Mouse (Mus musculus): ENCODE data around the gene Pcsk2. TPM values are rescaled to one million over a fixed set of nuclear protein-coding genes. Genes with fewer than 3 reads are reported as not detected.
A peak's percentile ranks its signal among the peaks of the same experiment; 100 is the strongest.

Pcsk2 gene
- polyA plus RNA-seq (2015; fragmentation: Nextera tagmentation; extraction: Ambion mirVana), result 0.92 and 1.1 TPM in 2 replicates

DNA sequence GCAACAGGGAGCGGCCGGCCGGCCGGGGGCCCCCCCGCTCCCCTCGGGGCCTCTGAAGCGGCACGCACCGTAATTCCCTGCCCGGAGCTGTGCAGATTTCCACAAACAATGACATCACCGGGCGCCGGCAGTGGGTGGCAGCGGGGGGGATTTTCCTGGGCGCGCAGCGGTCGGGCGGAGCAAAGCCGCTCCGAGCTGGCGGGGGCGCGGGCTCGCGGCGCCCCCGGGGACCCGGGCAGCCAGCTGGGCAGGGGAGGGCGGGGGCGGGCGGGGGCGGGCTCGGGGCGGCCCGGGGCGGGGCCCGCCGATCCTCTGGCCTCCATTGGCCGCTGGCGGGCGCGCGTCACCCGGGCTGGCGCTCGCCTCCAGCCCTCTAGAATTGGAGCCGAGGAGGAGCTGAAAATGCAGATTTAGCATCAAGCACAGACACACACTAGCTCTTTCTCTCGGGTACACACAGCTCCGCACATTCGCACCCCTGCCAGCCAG lies at the start of gene Pcsk2:
Pcsk2 (plus strand) TSS at position 399 of the 489 bp plus-strand sequence.
- Histone ChIP-seq H3K36me3 (ENCODE audit: insufficient read depth, low read length) (no peaks in the 10 kb centered on the region), H3K27me3 (ENCODE audit: insufficient read depth, low read length) (peaks cover 32% of the 10 kb centered on the region), H3K4me1 (replicated peaks; ENCODE audit: insufficient read depth, low read length) (0 out of 2 replicates have a peak, but pooled peaks cover 6% of the 10 kb centered on the region), H3K4me3 (replicated peaks; ENCODE audit: low read depth, low read length) (peak within 1 kb of the TSS; percentile 32), H3K4me2 (ENCODE audit: low read length) (peak within 1 kb of the TSS; percentile 67), H3K9me3 (replicated peaks; ENCODE audit: low read length) (no peaks in the 10 kb centered on the region; the same call in 1 of the 2 replicates), H3K27ac (no peak within 1 kb of the TSS), H3K9ac (ENCODE audit: low read depth, low read length) (no peak within 1 kb of the TSS)
- ATAC-seq (replicated peaks; ENCODE audit: low FRiP score, low read depth), result peak; percentile 79
- WGBS, result 0% methylated on average over 28 of the region's 51 CpGs
- DNase-seq (ENCODE audit: low spot score), result peak; percentile 6
- TF ChIP-seq CTCF (IDR thresholded peaks at IDR 0.05; ENCODE audit: low read depth), result no peak

DNA sequence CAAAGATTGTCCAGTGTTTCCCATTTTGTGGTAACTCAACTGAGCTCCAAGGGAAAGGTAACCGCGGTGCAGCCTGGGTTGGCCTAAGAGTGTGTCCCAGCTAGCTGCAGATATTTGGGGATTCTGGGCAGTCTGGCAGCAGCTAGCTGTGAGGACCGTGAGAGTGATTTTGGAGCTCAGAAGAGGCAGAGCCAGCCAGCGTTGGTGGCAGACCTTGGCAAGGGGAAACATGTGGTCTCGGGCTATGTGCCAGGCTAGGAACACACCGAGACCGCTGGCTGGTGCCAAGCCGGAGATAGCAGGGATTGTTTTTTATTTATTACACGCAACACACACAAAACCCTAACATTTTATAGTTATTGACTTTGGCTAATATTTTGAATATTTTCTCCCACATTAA lies 45.1 kb upstream of the Pcsk2 start:
- no peak for TF ChIP-seq CTCF (IDR thresholded peaks at IDR 0.05; ENCODE audit: low read depth)
- H3K4me3 ChIP-seq (replicated peaks; ENCODE audit: low read depth, low read length), result no peak overlapping the region
- H3K9ac ChIP-seq (ENCODE audit: low read depth, low read length), result no peak overlapping the region
- ATAC-seq (replicated peaks; ENCODE audit: low FRiP score, low read depth), result no peak
- H3K27ac ChIP-seq, result no peak overlapping the region
- no peak overlapping the region for H3K4me2 ChIP-seq (ENCODE audit: low read length)
- 91% methylated on average over 9 of the region's 9 CpGs for WGBS
- H3K36me3 ChIP-seq (ENCODE audit: insufficient read depth, low read length), result no peaks in the 10 kb centered on the region
- no peak for DNase-seq (ENCODE audit: low spot score)
- H3K27me3 ChIP-seq (ENCODE audit: insufficient read depth, low read length), result no peaks in the 10 kb centered on the region
- no peaks in the 10 kb centered on the region for H3K4me1 ChIP-seq (replicated peaks; ENCODE audit: insufficient read depth, low read length)
- no peaks in the 10 kb centered on the region for H3K9me3 ChIP-seq (replicated peaks; ENCODE audit: low read length)

DNA sequence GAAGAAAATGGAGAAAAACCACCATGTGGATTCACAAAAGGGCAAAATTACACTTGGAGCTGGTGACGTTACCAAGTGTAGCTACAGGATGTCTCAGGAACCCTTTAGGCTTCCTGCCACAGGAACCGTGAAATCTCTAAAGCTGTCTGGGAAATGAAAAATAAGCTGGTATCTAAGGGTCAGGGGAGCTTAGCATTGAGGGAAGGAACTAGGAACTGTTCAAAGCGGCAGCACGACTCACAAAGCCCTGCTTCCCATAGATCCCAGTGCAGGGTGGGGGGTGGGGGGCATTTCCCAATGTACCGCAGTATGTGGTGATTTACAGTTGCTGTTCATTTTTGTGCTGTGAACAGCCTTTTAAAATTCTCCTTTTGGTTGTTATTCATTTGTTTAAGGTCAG lies 44.2 kb upstream of the Pcsk2 start:
- Histone ChIP-seq H3K4me1 (replicated peaks; ENCODE audit: insufficient read depth, low read length) (no peaks in the 10 kb centered on the region), H3K36me3 (ENCODE audit: insufficient read depth, low read length) (no peaks in the 10 kb centered on the region), H3K27me3 (ENCODE audit: insufficient read depth, low read length) (no peaks in the 10 kb centered on the region), H3K4me3 (replicated peaks; ENCODE audit: low read depth, low read length) (no peak overlapping the region), H3K9me3 (replicated peaks; ENCODE audit: low read length) (no peaks in the 10 kb centered on the region), H3K27ac (no peak overlapping the region), H3K9ac (ENCODE audit: low read depth, low read length) (no peak overlapping the region), H3K4me2 (ENCODE audit: low read length) (no peak overlapping the region)
- TF ChIP-seq CTCF (IDR thresholded peaks at IDR 0.05; ENCODE audit: low read depth), result no peak
- no peak for ATAC-seq (replicated peaks; ENCODE audit: low FRiP score, low read depth)
- peak; percentile 1 for DNase-seq (ENCODE audit: low spot score)
- WGBS, result 34% methylated on average over 5 of the region's 5 CpGs

DNA sequence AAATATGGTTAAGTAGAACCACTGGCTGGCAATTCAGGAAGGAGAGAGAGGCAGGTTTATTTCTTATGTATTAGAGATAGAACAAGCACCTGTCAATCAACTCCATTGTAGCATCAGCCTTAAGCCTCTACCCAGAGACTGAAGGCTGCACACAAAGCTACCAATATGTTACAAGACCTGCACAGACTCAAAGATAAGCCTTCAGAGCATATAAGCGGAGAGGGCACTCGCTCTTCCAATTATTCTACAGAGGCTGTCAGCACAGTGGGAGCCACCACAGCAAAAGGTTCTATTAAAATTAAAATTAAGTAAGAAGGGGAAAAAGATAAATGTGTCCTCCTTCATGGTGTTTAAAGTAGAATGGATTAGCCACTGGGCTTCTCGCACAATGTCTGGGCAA lies 43.8 kb upstream of the Pcsk2 start:
- Histone ChIP-seq H3K36me3 (ENCODE audit: insufficient read depth, low read length) (no peaks in the 10 kb centered on the region), H3K9ac (ENCODE audit: low read depth, low read length) (no peak overlapping the region), H3K27me3 (ENCODE audit: insufficient read depth, low read length) (no peaks in the 10 kb centered on the region), H3K4me3 (replicated peaks; ENCODE audit: low read depth, low read length) (no peak overlapping the region), H3K27ac (no peak overlapping the region), H3K4me2 (ENCODE audit: low read length) (no peak overlapping the region), H3K9me3 (replicated peaks; ENCODE audit: low read length) (no peaks in the 10 kb centered on the region), H3K4me1 (replicated peaks; ENCODE audit: insufficient read depth, low read length) (no peaks in the 10 kb centered on the region)
- DNase-seq (ENCODE audit: low spot score) (no peak), ATAC-seq (replicated peaks; ENCODE audit: low FRiP score, low read depth) (no peak)
- WGBS, result 89% methylated on average over 3 of the region's 3 CpGs
- TF ChIP-seq CTCF (IDR thresholded peaks at IDR 0.05; ENCODE audit: low read depth), result no peak

DNA sequence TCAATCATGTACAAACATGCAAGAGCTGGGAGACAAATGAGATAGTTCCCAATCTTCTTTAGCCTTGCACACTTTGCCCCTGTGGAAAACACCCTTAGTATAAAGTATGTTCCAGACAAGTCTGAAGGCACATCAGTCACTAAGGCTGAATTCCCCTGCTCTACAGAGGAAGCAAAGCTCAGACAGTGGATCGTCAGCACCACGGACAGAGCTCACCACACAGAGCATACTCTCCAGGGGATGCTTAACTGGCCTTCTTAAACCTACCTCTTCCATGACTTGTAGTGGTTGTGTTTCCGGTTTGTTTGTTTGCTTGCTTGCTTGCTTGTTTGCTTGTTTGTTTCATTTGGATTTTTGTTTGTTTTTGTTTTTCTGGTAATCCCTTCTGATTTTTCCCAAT lies 9.5 kb upstream of the Pcsk2 start:
- H3K27me3 ChIP-seq (ENCODE audit: insufficient read depth, low read length), result no peaks in the 10 kb centered on the region
- ATAC-seq (replicated peaks; ENCODE audit: low FRiP score, low read depth), result 0 out of 2 replicates have a peak, but pooled peaks have one; percentile 54
- peak; percentile 80 for DNase-seq (ENCODE audit: low spot score)
- 9% methylated on average over 3 of the region's 3 CpGs for WGBS
- no peaks in the 10 kb centered on the region for H3K9me3 ChIP-seq (replicated peaks; ENCODE audit: low read length)
- no peak for TF ChIP-seq CTCF (IDR thresholded peaks at IDR 0.05; ENCODE audit: low read depth)
- no peak overlapping the region for H3K4me2 ChIP-seq (ENCODE audit: low read length)
- no peak overlapping the region for H3K27ac ChIP-seq
- H3K9ac ChIP-seq (ENCODE audit: low read depth, low read length), result no peak overlapping the region
- H3K4me1 ChIP-seq (replicated peaks; ENCODE audit: insufficient read depth, low read length), result no peaks in the 10 kb centered on the region
- no peaks in the 10 kb centered on the region for H3K36me3 ChIP-seq (ENCODE audit: insufficient read depth, low read length)
- no peak overlapping the region for H3K4me3 ChIP-seq (replicated peaks; ENCODE audit: low read depth, low read length)

DNA sequence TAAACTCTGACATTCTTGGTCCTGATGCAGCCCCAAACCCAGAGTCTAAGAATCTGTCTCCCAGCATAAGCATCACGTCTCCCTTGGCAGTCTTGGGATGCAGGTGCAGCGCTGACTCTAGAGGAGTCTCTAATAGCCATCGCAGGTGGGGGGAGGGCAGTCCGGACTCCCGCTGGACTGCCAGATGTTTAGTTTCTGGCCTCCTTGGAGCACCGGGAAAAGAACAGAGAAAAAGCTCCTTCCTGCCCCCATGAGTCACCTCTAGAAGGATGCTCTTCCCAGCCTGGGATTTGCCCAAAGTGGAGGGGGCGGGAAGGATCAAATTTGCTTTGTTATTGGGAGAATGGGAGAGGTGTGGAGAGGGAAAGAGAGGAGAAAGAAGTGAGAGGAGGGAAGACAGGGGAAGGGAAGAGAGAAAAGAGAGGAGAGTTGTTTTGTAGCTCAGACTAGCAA lies 631 bp upstream of the Pcsk2 start:
- H3K4me2 ChIP-seq (ENCODE audit: low read length), result peak overlapping the region; percentile 67
- ATAC-seq (replicated peaks; ENCODE audit: low FRiP score, low read depth) (no peak), DNase-seq (ENCODE audit: low spot score) (peak; percentile 14)
- H3K4me3 ChIP-seq (replicated peaks; ENCODE audit: low read depth, low read length), result peak overlapping the region; percentile 32
- H3K36me3 ChIP-seq (ENCODE audit: insufficient read depth, low read length), result no peaks in the 10 kb centered on the region
- H3K4me1 ChIP-seq (replicated peaks; ENCODE audit: insufficient read depth, low read length), result 0 out of 2 replicates have a peak, but pooled peaks cover 6% of the 10 kb centered on the region
- no peak overlapping the region for H3K9ac ChIP-seq (ENCODE audit: low read depth, low read length)
- TF ChIP-seq CTCF (IDR thresholded peaks at IDR 0.05; ENCODE audit: low read depth), result no peak
- H3K27ac ChIP-seq, result no peak overlapping the region
- H3K9me3 ChIP-seq (replicated peaks; ENCODE audit: low read length), result no peaks in the 10 kb centered on the region; the same call in 1 of the 2 replicates
- peaks cover 32% of the 10 kb centered on the region for H3K27me3 ChIP-seq (ENCODE audit: insufficient read depth, low read length)
- 1% methylated on average over 7 of the region's 7 CpGs for WGBS
